Mouse (Mus musculus): ENCODE data around the gene Cog2. TPM values are rescaled to one million over a fixed set of nuclear protein-coding genes. Genes with fewer than 3 reads are reported as not detected.

Cog2 gene
- polyA plus RNA-seq, 1 experiment from 2014 or later: 29.5 TPM

GRCm38 (mm10) chr8:124567584-124567983, 47.0 kb downstream of the Cog2 start:
- ATAC-seq (replicated peaks; ENCODE audit: low FRiP score) (no peak), DNase-seq (ENCODE audit: low spot score) (no peak)
- H3K9ac ChIP-seq (ENCODE audit: low read depth, low read length): no peak overlapping the region
- 0 out of 2 replicates have a peak, but pooled peaks cover 2% of the 10 kb centered on the region for H3K4me1 ChIP-seq (replicated peaks; ENCODE audit: control insufficient read depth, insufficient read depth, low read length)
- H3K9me3 ChIP-seq (ENCODE audit: control insufficient read depth, low read length): no peaks in the 10 kb centered on the region
- no peak overlapping the region for H3K4me3 ChIP-seq (ENCODE audit: low read depth, low read length)
- no peaks in the 10 kb centered on the region for H3K27me3 ChIP-seq (replicated peaks; ENCODE audit: control insufficient read depth, insufficient read depth, low read length)
- H3K27ac ChIP-seq (ENCODE audit: low read depth, low read length): no peak overlapping the region
- H3K36me3 ChIP-seq (ENCODE audit: control insufficient read depth, insufficient read depth, low read length): no peaks in the 10 kb centered on the region
- WGBS: 79% methylated on average over 3 of the region's 3 CpGs
- no peak overlapping the region for H3K4me2 ChIP-seq

- Histone ChIP-seq H3K4me1 (replicated peaks; ENCODE audit: control insufficient read depth, insufficient read depth, low read length) (0 out of 2 replicates have a peak, but pooled peaks cover 2% of the 10 kb centered on the region), H3K27me3 (replicated peaks; ENCODE audit: control insufficient read depth, insufficient read depth, low read length) (no peaks in the 10 kb centered on the region), H3K27ac (ENCODE audit: low read depth, low read length) (no peak overlapping the region), H3K9me3 (ENCODE audit: control insufficient read depth, low read length) (no peaks in the 10 kb centered on the region), H3K4me3 (ENCODE audit: low read depth, low read length) (no peak overlapping the region), H3K4me2 (peak overlapping the region; percentile 28), H3K9ac (ENCODE audit: low read depth, low read length) (no peak overlapping the region), H3K36me3 (ENCODE audit: control insufficient read depth, insufficient read depth, low read length) (no peaks in the 10 kb centered on the region)
- DNase-seq (ENCODE audit: low spot score): no peak
- 60% methylated on average over 2 of the region's 2 CpGs for WGBS
- no peak for ATAC-seq (replicated peaks; ENCODE audit: low FRiP score)
Measured at GRCm38 (mm10) chr8:124569100-124569499, 48.5 kb downstream of the Cog2 start.

- H3K27ac ChIP-seq (ENCODE audit: low read depth, low read length): no peak within 1 kb of the TSS
- no peak for DNase-seq (ENCODE audit: low spot score)
Measured at GRCm38 (mm10) chr8:124569593-124569992, 49.0 kb downstream of the Cog2 start, which contains the start of gene Agt. Gene Agt (minus strand): TSS chr8:124569706.

GRCm38 (mm10) chr8:124571732-124572429, 51.3 kb downstream of the Cog2 start:
- 0 out of 2 replicates have a peak, but pooled peaks cover 2% of the 10 kb centered on the region for H3K4me1 ChIP-seq (replicated peaks; ENCODE audit: control insufficient read depth, insufficient read depth, low read length)
- H3K36me3 ChIP-seq (ENCODE audit: control insufficient read depth, insufficient read depth, low read length): no peaks in the 10 kb centered on the region
- H3K4me3 ChIP-seq (ENCODE audit: low read depth, low read length): no peak overlapping the region
- H3K27me3 ChIP-seq (replicated peaks; ENCODE audit: control insufficient read depth, insufficient read depth, low read length): no peaks in the 10 kb centered on the region
- peak overlapping the region; percentile 28 for H3K27ac ChIP-seq (ENCODE audit: low read depth, low read length)
- DNase-seq (ENCODE audit: low spot score) (no peak), ATAC-seq (replicated peaks; ENCODE audit: low FRiP score) (no peak)
- no peak overlapping the region for H3K9ac ChIP-seq (ENCODE audit: low read depth, low read length)
- no peak overlapping the region for H3K4me2 ChIP-seq
- no peaks in the 10 kb centered on the region for H3K9me3 ChIP-seq (ENCODE audit: control insufficient read depth, low read length)
- 70% methylated on average over 8 of the region's 8 CpGs for WGBS

More at GRCm38 (mm10) chr8:124569593-124569992, 49.0 kb downstream of the Cog2 start, which contains the start of gene Agt:
- Histone ChIP-seq H3K27me3 (replicated peaks; ENCODE audit: control insufficient read depth, insufficient read depth, low read length) (no peaks in the 10 kb centered on the region), H3K36me3 (ENCODE audit: control insufficient read depth, insufficient read depth, low read length) (no peaks in the 10 kb centered on the region), H3K4me1 (replicated peaks; ENCODE audit: control insufficient read depth, insufficient read depth, low read length) (0 out of 2 replicates have a peak, but pooled peaks cover 2% of the 10 kb centered on the region), H3K4me3 (ENCODE audit: low read depth, low read length) (no peak within 1 kb of the TSS), H3K9ac (ENCODE audit: low read depth, low read length) (no peak within 1 kb of the TSS), H3K4me2 (peak within 1 kb of the TSS; percentile 28), H3K9me3 (ENCODE audit: control insufficient read depth, low read length) (no peaks in the 10 kb centered on the region)
- no peak for ATAC-seq (replicated peaks; ENCODE audit: low FRiP score)
- 71% methylated on average over 2 of the region's 2 CpGs for WGBS

GRCm38 (mm10) chr8:124572430-124572775, 51.8 kb downstream of the Cog2 start:
- ATAC-seq (replicated peaks; ENCODE audit: low FRiP score) (no peak), DNase-seq (ENCODE audit: low spot score) (no peak)
- no peak overlapping the region for H3K9ac ChIP-seq (ENCODE audit: low read depth, low read length)
- 0 out of 2 replicates have a peak, but pooled peaks cover 2% of the 10 kb centered on the region for H3K4me1 ChIP-seq (replicated peaks; ENCODE audit: control insufficient read depth, insufficient read depth, low read length)
- H3K4me2 ChIP-seq: no peak overlapping the region
- no peaks in the 10 kb centered on the region for H3K9me3 ChIP-seq (ENCODE audit: control insufficient read depth, low read length)
- H3K36me3 ChIP-seq (ENCODE audit: control insufficient read depth, insufficient read depth, low read length): no peaks in the 10 kb centered on the region
- no peaks in the 10 kb centered on the region for H3K27me3 ChIP-seq (replicated peaks; ENCODE audit: control insufficient read depth, insufficient read depth, low read length)
- H3K4me3 ChIP-seq (ENCODE audit: low read depth, low read length): no peak overlapping the region
- H3K27ac ChIP-seq (ENCODE audit: low read depth, low read length): no peak overlapping the region

- Histone ChIP-seq H3K4me2 (no peak overlapping the region), H3K36me3 (ENCODE audit: control insufficient read depth, insufficient read depth, low read length) (no peaks in the 10 kb centered on the region)
- 60% methylated on average over 15 of the region's 15 CpGs for WGBS
Measured at GRCm38 (mm10) chr8:124573552-124574340, 53.2 kb downstream of the Cog2 start.

GRCm38 (mm10) chr8:124575811-124576210, 55.2 kb downstream of the Cog2 start, which contains the start of gene Capn9:
Gene Capn9 (plus strand): TSS chr8:124576111.
- H3K4me3 ChIP-seq (ENCODE audit: low read depth, low read length): no peak within 1 kb of the TSS
- no peak for DNase-seq (ENCODE audit: low spot score)
- no peak for ATAC-seq (replicated peaks; ENCODE audit: low FRiP score)
- no peak within 1 kb of the TSS for H3K4me2 ChIP-seq
- H3K9ac ChIP-seq (ENCODE audit: low read depth, low read length): no peak within 1 kb of the TSS
- H3K36me3 ChIP-seq (ENCODE audit: control insufficient read depth, insufficient read depth, low read length): no peaks in the 10 kb centered on the region
- no peaks in the 10 kb centered on the region for H3K27me3 ChIP-seq (replicated peaks; ENCODE audit: control insufficient read depth, insufficient read depth, low read length)
- no peaks in the 10 kb centered on the region for H3K9me3 ChIP-seq (ENCODE audit: control insufficient read depth, low read length)
- H3K4me1 ChIP-seq (replicated peaks; ENCODE audit: control insufficient read depth, insufficient read depth, low read length): 0 out of 2 replicates have a peak, but pooled peaks cover 2% of the 10 kb centered on the region
- H3K27ac ChIP-seq (ENCODE audit: low read depth, low read length): no peak within 1 kb of the TSS
- WGBS: 79% methylated on average over 8 of the region's 8 CpGs

More at GRCm38 (mm10) chr8:124573552-124574340, 53.2 kb downstream of the Cog2 start:
- Histone ChIP-seq H3K9ac (ENCODE audit: low read depth, low read length) (no peak overlapping the region), H3K9me3 (ENCODE audit: control insufficient read depth, low read length) (no peaks in the 10 kb centered on the region), H3K27ac (ENCODE audit: low read depth, low read length) (peak overlapping the region; percentile 0; the same call in 1 of the 2 replicates), H3K4me1 (replicated peaks; ENCODE audit: control insufficient read depth, insufficient read depth, low read length) (0 out of 2 replicates have a peak, but pooled peaks cover 2% of the 10 kb centered on the region), H3K27me3 (replicated peaks; ENCODE audit: control insufficient read depth, insufficient read depth, low read length) (no peaks in the 10 kb centered on the region), H3K4me3 (ENCODE audit: low read depth, low read length) (no peak overlapping the region)
- ATAC-seq (replicated peaks; ENCODE audit: low FRiP score) (peak; percentile 32; the same call in 1 of the 2 replicates), DNase-seq (ENCODE audit: low spot score) (peak; percentile 82)

GRCm38 (mm10) chr8:124576751-124577150, 56.2 kb downstream of the Cog2 start:
- Histone ChIP-seq H3K4me3 (ENCODE audit: low read depth, low read length) (no peak overlapping the region), H3K27me3 (replicated peaks; ENCODE audit: control insufficient read depth, insufficient read depth, low read length) (no peaks in the 10 kb centered on the region), H3K4me1 (replicated peaks; ENCODE audit: control insufficient read depth, insufficient read depth, low read length) (no peaks in the 10 kb centered on the region), H3K9me3 (ENCODE audit: control insufficient read depth, low read length) (no peaks in the 10 kb centered on the region), H3K4me2 (no peak overlapping the region), H3K36me3 (ENCODE audit: control insufficient read depth, insufficient read depth, low read length) (no peaks in the 10 kb centered on the region), H3K9ac (ENCODE audit: low read depth, low read length) (no peak overlapping the region), H3K27ac (ENCODE audit: low read depth, low read length) (no peak overlapping the region)
- no peak for DNase-seq (ENCODE audit: low spot score)
- ATAC-seq (replicated peaks; ENCODE audit: low FRiP score): no peak
- 82% methylated on average over 1 of the region's 1 CpGs for WGBS
